Mouse (Mus musculus): ENCODE measurements at regions not wholly inside any gene's neighbourhood (a gene's known extent, or its start where the extent isn't known, plus 50 kb on each side); places are given as distances from the start of the nearest gene placed in this dataset.

DNA sequence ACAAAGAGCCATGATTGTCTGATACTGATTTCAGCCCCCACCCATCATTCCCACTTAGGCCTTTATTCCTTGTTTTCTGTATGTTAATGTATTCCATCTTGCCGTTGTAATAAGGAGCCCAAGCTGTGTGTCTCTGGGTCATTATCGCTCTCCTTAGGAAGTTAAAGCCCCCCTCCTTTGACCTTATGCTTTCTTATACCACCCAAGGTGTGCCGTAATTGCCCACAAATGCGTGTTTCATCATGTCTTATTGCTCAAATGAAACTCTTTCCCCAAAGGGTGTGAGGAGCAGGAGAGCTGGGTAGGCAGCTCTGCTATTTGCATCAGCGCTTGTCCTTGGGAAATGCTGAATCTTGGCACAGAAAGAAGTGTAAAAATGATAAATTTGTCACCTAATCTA lies 178.2 kb upstream of the Nrp1 start:
- no peak for DNase-seq

DNA sequence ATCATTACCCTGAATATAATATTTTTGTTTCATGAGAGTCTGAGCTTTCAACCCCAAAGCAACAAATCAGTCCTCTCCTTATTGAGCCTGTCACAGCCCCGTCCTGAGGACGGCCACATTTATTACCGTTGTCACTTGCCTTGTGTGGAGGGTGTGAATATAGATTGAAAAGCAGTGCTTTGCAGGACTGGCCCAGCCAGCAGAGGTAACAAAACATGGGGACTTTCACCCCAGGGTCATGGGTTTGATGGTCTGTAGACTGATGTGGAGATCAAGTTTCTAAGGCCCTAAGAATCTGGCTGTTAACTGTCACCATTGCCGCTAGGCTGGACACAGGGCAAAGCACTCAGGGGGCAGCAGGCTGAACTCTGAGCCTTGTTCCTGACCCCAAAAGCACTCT lies 175.3 kb upstream of the Nrp1 start:
- no peak for DNase-seq

DNA sequence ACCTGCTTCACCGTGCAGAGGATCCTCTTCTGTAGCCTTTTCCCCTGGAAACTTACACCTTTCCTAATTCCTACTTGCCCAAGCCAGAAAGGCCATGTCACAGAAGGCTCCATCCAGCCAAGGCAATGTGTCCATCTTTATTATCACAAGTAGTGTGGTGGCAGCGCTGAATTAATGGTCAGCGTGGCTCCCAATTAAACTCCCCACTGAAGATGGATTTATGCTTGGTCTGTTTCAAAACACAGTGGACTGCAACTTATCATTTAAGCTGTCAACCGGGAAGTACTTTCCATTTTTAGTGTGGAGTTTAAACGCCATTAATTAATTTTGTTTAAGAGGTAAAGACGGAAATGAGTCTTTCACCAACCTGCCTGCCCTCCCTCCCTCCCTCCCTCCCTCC lies 170.1 kb upstream of the Nrp1 start:
- DNase-seq = no peak

DNA sequence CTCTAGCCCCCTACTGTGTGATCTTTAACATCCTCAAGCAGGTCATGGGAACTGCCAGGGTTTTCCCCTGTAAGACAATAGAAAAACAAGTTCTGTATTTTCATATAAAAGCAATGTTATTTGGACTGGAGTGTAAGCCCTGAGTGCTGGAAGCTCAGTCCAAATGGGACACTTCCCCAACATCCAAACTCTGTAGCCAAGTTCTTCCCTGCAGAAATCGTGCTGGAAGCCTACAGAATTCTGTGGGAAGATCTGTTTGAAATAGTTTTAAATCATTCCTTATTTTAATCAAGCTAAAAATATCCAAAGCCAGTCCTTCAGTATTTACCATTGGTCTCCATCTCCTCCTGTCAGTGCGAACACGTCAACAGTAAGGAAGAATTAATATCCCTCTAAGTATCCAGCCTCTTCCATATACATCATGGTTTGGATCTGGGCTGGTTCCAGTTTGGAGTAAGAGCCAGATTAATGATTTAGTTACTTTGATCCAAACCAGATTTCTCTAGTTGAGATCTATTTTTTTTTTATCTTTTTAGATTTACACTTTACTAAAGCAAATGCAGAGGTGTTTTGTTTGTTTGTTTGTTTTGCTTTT lies 165.0 kb upstream of the Nrp1 start:
- DNase-seq = no peak

DNA sequence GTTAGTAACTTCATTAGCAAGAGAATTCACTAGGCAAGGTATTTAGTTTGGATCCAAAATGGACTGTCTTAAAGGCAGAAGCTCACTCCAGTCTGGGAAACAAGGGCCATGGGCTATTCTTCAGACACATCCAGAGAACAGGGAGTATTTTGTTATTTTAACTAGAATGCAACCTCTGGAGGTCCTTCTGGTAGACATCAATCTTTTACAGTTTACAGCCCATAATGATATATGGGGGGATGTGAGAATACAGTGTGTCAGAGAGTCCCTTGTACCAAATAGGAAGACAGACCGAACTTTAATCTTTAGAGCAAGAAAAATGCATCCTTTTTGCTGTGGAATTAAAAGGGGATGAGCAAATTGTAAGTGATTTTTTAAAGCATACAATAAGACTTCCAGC lies 157.6 kb upstream of the Nrp1 start:
- DNase-seq = no peak

DNA sequence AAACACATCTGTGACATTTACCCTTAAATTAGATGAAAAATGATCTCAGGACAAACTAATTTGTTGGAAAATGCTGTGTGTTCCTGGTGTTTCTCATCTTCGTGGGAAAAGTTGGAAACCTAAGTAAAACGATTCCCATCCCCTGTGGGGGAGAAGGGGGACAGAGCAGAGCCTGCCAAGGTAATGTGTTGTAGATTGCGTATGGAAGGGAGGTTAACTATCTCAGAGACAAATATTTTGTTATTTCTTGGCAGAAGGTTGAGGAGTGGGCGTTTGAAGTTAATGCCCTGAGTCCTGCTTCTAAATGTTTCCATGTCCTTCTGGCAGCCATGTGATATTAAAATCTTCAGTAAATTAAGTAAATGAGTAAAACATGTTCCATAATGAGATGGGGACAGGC lies 156.8 kb upstream of the Nrp1 start:
- DNase-seq = no peak

DNA sequence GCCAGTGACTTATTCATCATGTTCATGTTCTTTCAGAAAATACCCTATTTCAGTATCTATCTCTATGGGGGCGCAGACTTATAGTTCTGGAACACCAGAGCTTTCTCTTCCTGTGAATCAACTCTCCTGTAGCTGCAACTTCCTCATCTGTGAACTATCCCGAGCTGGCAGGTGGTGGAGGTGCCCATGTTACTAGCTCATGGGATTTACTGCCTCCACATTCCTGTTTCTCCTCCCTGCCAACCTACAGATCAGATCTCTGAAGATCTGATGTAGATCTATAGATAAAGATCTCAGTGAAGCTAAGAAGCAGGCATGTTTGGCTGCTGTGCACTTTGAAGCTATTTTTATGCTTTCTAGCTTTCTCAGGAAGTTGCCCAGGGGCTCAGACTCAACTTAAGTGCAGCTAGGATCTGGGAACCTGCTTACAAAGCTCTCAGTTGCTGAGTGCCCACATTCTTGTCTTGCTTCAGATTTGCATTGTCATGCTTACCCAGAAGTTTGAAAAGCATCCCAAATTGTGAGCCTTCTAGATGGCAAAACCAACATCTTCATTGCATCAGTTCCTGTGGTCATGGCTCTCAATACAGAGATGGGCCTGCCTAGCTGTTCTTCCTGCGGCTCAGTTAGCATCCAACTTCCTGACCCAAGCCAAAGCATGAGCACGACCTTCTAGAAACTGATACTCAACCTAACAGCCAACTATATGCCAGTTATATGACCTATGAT lies 156.1 kb upstream of the Nrp1 start:
- DNase-seq = no peak

DNA sequence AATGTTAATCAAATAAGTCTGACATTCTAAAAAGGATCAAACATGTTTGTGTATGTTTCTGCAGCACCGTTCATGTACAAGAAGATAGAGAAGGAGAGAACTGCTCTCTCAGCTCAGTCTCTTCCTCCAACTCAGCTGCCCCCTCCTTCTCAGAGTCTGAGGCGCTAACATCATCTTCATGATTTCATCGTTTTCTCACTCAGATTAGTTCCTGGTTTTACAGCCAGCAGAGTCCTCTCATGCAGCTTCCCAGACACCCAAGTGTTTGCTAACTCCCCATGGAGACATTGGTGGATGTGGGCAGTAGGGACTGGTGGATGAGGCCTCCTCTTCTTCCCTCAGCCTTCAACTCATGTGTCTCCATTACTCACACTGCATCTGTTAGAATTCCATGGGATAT lies 153.6 kb upstream of the Nrp1 start:
- no peak for DNase-seq

DNA sequence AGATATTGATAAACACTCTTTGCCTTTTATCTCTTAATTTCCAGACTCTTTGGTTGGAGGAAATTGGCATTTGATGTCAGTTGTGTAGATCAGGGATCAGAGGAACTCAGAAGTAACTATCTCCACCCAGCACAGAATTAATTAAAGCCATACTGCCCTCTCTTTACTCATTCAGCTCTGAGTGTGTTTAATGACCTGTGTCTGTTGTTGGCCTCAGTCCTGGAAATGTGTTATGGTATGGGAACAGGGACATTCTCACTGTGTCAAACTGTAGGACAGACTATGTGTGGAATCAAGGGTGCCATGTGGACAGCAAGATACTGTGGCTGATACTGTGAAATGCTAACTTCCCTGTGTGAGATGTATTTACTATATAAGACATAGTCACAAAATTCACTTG lies 151.3 kb upstream of the Nrp1 start:
- no peak for DNase-seq

DNA sequence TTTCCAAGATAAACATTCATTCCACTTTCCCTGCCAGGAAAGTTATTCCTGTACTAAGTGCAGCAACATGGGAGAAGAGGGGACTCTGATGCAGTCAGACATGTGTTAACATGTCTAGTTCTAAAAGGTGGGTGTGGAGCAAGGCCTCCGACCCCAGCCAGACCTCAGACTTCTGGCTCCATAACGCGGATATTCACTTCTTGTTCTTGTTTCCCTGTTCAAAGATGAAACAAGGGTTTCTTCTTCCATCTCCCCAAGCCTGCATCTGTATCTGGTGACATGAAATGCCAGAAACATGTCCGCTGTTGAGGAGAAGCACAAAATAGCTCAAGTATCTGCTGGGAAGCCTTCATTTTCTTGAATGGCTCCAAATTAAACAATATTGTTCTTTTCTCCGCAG lies 147.6 kb upstream of the Nrp1 start:
- DNase-seq = no peak

DNA sequence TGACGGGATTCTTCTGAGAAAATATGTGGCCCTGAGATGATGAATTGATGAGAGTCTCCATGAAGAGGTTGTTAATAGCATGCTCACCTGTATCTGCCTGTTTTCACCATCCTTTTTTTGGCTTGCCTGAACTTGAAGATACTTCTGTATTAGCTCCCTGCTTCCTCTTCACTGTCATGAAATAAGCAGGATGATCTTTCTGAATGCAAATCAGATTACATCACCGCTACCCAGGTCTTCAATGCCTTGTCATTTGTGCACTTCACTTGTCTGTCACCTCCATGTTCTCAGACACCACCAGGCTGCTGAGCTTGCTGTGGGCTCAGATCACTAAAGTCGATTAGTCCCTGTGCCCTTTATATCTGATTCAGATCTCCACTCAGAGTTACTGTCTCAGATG lies 146.2 kb upstream of the Nrp1 start:
- no peak for DNase-seq

DNA sequence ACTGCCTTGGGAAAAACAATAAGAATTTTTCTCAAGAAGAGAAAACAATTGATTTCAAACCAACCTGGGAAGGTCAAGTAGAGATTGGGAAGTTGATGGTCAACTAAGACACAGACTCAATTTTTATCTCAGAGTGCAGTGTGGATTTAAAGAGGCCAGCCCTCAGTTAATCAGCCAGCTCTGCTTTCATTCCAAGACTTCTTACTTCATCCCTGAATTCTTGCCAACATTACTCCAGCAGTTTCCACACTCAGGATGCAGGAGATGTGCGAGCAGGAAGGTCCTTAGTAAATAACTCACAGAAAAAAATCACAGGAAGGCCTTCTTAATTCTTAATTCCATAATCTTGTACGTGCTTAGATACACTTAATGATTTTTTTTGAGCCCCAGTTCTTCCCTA lies 144.1 kb upstream of the Nrp1 start:
- DNase-seq = no peak

DNA sequence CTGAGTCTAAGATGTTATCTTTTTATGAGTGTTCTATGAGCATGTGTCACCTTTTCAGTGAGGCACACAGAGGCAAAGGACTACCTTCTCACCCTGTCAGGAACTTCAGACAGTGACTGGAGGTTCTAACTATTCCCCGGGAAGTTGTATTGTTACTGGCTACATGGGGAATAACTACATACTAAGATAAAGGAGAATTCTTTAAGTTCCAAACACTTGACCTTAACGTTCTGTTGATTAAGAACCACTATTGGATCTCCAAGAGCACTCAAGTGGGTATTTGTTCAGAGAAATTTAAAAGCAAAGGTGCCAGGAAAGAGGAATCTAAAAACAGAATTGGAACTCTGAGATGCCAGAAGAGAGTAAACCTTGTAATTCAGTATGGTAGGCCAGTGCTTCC lies 139.5 kb upstream of the Nrp1 start:
- no peak for DNase-seq

DNA sequence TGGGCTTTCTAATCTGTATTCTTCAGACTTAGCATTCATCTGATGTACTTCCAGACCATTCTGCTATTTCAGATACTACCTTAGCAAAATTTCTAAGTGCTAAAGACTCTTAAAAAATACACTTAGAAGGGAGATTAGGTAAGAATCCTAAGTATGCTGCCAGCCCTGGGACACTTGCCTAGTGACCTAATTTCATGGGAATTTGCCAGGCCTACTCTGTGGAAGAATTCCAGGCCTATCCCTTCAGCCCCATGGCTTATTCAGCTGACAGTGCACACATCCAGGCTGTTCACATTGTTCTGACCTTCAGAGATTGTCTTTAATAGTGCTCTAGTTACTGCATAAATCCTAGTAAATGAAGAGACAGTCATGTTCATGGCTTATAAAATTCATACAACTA lies 138.9 kb upstream of the Nrp1 start:
- no peak for DNase-seq

DNA sequence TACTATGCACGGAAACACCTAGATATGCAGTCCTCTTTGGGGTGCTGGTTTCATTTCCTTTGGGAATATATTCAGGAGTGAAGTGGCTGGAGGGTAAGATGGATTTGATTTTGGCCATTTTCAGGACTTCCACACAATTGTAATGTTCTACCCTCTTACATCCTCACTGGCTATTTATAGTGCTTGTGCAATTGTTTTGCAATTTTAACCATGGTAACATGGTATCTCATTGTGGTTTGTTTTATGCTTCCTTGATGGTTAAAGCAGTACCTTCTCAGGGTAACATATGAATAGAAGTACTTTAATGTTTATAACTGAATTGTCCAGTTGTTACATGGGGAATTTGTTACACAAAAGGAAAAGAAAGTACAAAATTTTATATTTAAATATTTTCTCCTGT lies 135.3 kb upstream of the Nrp1 start:
- no peak for DNase-seq

DNA sequence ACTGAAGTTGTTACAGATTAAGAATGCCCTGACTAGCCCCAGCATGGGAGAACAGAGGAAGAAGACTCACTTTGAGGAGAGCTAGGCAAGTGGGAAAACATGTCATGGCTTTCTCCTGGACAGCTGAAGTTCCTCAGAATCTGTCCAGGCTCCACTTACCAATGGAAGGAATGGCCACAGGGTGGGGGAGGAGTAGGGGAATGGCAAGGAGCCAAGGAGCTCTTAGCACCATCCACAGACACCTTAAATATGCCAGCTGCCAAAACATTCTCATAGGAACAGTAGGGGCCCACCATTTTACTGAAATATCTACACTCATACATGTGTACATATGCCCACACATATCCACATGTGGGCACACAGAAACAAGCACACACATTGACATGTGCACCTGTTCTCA lies 134.9 kb upstream of the Nrp1 start:
- DNase-seq = no peak

DNA sequence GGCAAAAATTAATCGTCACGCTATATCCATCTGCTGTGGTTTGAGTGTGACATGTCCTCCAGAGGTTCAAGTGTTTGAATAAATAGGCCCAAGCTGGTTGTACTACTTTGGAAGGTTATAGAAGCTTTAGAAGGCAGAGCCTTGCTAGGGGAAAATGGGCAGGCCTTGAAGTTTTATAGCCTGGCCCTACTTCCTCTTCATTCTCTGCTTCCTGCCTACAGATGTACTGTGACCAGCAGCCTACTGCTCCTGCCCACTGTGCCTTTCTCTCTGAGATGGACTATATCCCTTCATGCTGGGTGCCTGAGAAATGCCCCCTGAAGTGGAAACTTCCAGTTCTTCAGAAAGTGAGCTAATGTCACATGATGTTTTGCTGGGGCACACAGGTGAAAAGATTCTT lies 133.3 kb upstream of the Nrp1 start:
- DNase-seq = no peak

DNA sequence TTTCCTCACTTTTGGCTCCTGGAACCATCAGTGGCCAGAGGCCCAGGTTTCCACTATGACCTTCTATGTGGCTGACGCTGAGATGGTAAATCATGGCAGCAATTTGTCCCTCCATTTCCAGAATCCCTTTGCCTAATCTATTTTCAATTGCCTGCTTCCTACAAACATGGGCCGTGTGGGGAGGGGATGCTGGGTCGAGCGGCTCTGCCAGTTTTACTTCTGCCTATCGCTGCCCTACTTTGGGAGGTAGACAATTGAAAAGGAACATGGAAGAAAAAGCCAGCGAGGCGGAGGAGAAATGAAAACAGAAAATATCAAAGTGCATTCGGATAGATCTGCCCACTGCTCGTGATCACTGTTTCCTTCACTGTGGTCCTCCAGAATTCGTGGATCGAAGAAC lies 123.3 kb upstream of the Nrp1 start:
- no peak for DNase-seq

DNA sequence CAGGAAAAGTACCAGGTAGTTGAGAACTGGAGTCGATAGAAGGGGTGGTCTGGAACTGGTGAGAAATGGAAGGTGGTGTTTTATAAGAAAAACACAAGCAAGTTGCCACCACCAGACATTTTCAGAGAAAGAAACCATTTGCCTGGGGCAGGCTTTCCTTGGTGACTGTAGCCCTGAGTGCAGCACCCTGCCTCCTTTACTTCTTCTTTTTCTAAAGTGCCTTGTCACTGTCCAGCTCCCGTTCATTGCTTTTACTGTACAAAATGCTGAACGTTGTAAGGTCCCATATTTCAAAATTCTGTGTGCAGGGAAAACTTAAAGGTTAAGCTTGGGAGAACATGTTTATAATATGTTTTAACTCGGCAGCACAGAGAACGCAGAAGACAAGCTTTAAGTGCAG lies 122.9 kb upstream of the Nrp1 start:
- no peak for DNase-seq

DNA sequence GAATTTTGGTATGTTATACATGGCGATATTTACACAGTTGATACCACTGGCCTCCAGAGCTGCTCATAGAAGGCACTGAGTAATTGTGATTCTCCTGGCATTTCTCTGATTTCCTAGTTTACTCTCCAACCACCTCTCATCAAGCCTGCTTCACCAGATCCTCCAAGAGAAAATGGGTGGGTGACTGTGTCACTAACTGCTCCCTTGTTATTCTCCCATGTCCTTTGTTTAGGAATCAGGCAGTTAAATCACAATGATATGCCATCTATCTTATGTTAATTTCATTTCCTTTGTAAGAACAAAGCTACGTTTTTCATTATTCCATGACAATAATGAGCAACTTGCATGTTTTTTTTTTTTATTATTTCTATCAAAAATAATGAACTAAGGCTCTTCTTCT lies 122.3 kb upstream of the Nrp1 start:
- DNase-seq = no peak

DNA sequence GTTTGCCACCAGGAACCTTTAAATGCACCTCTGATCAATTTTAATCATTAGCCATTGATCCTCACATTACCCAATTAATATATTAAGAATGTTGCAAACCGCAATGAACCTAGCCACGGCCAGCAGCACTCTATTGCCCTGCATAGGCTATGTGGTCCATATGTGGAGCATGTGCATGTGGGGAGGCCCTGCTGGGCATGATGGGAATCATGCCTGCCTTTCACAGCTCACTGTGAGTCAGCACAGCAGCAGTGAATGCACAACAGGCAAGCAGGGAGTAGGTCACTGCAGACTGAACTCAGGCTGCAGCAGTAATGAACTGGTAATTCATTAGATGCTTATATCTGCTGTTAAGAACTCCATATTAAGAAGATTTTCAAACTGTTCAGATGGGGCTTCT lies 119.5 kb upstream of the Nrp1 start:
- no peak for DNase-seq

DNA sequence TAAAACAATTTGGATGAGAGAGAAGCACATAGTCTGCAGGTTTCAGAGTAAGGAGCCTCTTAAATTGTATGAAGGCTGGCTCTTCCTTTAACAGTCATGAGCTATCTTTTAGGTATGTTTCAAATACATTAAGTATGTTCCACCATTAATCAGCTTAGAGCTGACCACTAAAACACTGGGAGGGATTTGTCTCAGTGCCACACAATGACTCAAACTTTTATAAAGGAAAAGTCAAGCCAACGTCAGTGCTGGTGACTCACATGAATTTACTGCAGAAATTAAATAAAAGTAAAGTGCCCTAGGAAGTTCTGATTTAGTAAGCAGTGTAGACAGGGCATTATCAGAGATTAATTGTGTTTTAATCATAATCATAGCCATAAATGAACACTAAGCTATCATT lies 118.6 kb upstream of the Nrp1 start:
- no peak for DNase-seq

DNA sequence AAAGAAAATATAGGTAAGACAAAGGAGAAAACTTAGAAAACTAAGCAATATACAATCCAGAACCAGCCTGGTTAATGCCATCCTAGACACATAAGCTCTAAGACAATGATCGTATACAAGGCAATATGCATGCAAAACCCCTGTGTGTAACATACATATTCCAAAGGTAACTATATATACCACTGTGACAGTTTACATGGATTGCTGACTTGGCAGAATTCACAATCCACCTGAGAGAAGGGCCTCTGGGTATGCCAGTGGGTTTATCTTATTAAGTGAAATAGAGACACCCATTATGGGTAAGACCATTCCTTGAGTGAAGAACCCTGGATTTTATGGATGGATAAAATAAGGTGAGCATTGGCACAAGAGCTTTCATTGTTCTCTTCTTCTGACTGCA lies 117.2 kb upstream of the Nrp1 start:
- no peak for DNase-seq

DNA sequence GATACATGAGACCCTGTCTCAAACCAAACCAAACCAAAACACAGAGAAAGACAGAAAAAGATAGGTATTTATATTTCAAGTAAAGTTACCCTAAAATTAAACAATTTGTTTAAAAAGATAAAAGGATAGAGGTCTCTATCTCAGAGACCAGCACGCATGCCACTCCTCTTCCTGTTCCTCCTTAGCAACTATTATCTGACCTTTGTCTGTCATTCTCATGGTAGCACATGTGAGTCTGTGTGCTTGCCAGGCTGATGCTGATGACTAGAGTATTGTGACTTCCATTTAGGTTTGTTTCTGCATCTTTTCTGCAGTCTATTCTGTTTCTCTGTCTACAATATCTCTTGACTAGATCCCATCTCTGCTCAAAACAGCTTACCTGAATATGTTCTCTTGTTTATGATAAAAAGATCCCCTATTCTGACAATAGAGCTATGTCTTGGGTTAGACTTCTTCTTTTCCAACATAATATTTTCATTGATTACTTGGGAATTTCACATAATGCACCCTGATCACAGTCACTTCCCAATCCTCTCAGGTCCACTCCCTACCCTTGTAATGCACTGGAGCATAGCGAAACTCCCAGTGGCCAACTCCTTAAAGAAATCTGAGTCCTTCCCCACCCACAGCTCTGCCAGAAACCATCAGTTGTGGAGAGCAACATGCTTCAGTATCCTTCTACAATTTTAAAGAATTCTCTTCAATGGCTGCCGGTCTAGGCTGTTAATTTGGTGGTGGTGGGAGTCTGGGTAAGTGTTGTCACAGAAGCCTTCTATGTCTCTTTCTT lies 115.7 kb upstream of the Nrp1 start:
- DNase-seq = no peak

DNA sequence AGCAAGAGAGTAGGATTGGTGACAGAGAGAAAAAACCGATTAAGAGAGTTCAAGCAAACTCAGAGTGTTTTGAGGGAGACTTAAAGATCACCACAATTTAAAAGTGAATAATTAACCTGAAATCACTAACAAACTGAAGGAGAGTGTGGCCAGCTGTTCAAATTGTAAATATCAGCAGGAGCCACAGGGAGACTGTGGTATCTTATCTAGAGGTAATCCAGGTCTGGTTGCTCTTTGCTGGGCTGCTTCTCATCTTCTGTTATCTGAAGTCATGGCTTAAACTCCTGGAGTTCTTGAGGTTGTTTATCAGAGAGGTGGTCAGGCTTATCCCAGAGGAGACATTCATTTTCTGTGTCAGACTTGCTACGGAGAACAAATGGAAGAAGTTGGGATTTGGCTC lies 106.7 kb upstream of the Nrp1 start:
- DNase-seq = no peak

Data from thymus, postnatal 4 days (tissue).